Mouse (Mus musculus): ENCODE measurements around the gene Olfr1135.

Olfr1135 gene

GRCm38 (mm10) chr2:87673564-87673963 lies at the start of gene Olfr1135:
Gene Olfr1135 (minus strand): TSS chr2:87673664.
- DNase-seq (ENCODE audit: low read depth, low spot score), result no peak

- DNase-seq (ENCODE audit: low read depth, low spot score), result no peak
These were observed 39.6 kb upstream of the Olfr1135 start, which contains the start of gene Olfr1137 for GRCm38 (mm10) chr2:87713079-87713478. Gene Olfr1137 (minus strand): TSS chr2:87713179.

- DNase-seq (ENCODE audit: low read depth, low spot score), result no peak
These were observed 20.4 kb upstream of the Olfr1135 start, which contains the start of gene Olfr1136 for GRCm38 (mm10) chr2:87693847-87694246. Gene Olfr1136 (minus strand): TSS chr2:87693947.

GRCm38 (mm10) chr2:87658360-87658759 lies 15.1 kb downstream of the Olfr1135 start, which contains the start of gene Olfr1134:
Gene Olfr1134 (minus strand): TSS chr2:87658460.
- no peak for DNase-seq (ENCODE audit: low read depth, low spot score)

GRCm38 (mm10) chr2:87647274-87647673 lies 26.2 kb downstream of the Olfr1135 start, which contains the start of gene Olfr1133:
Gene Olfr1133 (minus strand): TSS chr2:87647374.
- DNase-seq (ENCODE audit: low read depth, low spot score), result no peak

GRCm38 (mm10) chr2:87642441-87642840 lies 31.0 kb downstream of the Olfr1135 start:
- no peak for DNase-seq (ENCODE audit: low read depth, low spot score)

DNA sequence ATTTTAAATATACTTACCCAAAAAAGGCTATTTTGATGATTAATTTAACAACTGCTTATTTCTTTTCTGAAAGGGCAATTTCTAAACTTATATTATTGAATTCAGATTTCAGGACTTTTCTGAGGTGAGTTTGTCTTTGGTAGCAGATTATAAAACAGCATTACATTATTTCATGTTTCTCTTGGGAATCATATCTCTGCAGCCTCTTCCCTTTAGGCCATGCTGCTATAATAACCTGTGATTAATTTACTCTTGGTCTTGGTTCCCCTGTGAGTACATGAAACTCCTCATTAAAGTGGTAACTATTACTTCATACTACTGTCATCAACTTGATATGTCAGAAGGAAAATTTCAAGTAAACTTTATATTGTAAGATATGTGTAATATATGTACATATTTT lies 36.0 kb downstream of the Olfr1135 start, which contains the start of gene Olfr1132:
Gene Olfr1132 (minus strand): TSS at position 101 of the 400 bp plus-strand sequence.
- DNase-seq (ENCODE audit: low read depth, low spot score), result no peak

GRCm38 (mm10) chr2:87626804-87627203 lies 46.7 kb downstream of the Olfr1135 start, which contains the start of gene Olfr1131:
Gene Olfr1131 (plus strand): TSS chr2:87627104.
- DNase-seq (ENCODE audit: low read depth, low spot score), result no peak

Measured in CD4-positive, CD25-positive, alpha-beta regulatory T cell, adult 2 months (primary cell).